Mouse (Mus musculus): ENCODE data around the gene Fbxl18.

- TF ChIP-seq CTCF (IDR thresholded peaks at IDR 0.05; ENCODE audit: control insufficient read depth, insufficient read depth, low read length) (no peak), POLR2A (IDR thresholded peaks at IDR 0.05; ENCODE audit: borderline replicate concordance, control insufficient read depth, low read depth, low read length) (no peak)
Observed at GRCm38 (mm10) chr5:142898316-142898715, 3.1 kb upstream of the Fbxl18 start.
